Mouse (Mus musculus): Measurements from ENCODE around the gene Adar. TPM values are rescaled to one million over a fixed set of nuclear protein-coding genes. Genes with fewer than 3 reads are reported as not detected.

Gene Adar
- 23.4 and 31.2 TPM in 2 replicates for polyA plus RNA-seq (2012; rRNA removed)

DNA sequence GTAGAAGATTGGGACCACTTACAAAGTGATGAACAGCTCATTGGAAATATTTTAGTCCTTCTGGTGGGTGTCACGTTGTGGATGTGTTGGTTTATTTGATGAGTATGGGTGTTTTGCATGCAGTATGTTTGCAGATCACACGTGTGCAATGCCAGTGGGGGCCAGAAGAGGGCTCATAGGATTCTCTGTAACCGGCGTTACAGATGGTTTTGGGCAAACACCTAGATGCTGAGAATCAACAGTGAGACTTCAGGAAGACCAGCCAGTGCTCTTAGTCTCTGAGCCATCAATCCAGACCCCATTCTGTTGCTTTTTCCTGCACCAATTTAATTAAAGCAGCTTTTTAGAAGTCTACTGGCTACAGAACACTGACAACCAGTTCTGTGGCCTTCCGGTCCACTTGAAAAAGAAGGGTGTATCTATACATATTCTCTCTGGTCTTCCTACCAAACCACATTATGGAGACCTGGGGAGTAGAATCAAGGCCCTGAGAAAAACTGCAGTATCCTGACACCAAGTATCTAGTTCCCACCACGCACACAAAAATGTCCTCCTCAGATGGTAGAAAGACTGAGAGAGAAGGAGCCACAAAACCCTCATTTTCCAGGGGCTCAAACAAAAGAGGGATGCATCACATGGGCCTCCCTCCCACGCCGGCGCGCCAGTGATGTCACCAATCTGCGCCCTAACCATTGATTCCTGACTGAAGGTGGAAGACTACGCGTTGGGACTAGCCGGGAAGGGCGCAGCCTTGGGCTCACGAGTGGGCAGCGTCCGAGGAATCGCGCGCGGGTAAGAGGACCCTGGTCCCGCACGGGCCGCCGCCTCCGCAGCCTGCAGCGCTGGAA, at the start of gene Adar:
Gene Adar, plus strand, starts transcription at position 664 of the 848 bp plus-strand sequence.
- TF ChIP-seq CTCF (IDR thresholded peaks at IDR 0.05; ENCODE audit: insufficient read depth, low read length) (peak; percentile 48; the same call in 1 of the 2 replicates), POLR2A (IDR thresholded peaks at IDR 0.05; ENCODE audit: borderline replicate concordance, extremely low read depth, low read depth, low read length) (peak; percentile 30; the same call in 1 of the 2 replicates)
- peak within 1 kb of the TSS; percentile 71 for H3K4me3 ChIP-seq (replicated peaks; ENCODE audit: extremely low read depth, low read depth, low read length)
- peak; percentile 56 for DNase-seq
- WGBS = 4% methylated on average over 28 of the region's 28 CpGs
- H3K4me1 ChIP-seq (ENCODE audit: control insufficient read depth, insufficient read depth, low read length) = peaks cover 4% of the 10 kb centered on the region

DNA sequence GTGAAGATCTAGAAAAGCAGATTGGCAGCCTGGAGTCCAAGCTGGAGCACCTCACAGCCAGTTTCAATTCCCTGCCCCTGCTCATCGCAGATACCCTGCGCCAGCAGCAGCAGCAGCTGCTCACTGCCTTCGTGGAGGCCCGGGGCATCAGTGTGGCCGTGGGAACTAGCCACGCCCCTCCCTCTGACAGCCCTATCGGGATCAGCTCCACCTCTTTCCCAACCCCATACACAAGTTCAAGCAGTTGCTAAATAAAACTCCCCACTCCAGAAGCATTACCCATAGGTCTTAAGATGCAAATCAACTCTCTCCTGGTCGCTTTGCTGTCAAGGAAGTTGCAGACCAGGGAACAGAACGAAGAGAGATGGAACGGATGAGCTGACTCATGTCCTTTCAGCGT, 47.7 kb upstream of the Adar start:
- no peak for DNase-seq
- TF ChIP-seq CTCF (IDR thresholded peaks at IDR 0.05; ENCODE audit: insufficient read depth, low read length) (no peak), POLR2A (IDR thresholded peaks at IDR 0.05; ENCODE audit: borderline replicate concordance, extremely low read depth, low read depth, low read length) (no peak)
- no peaks in the 10 kb centered on the region for H3K4me1 ChIP-seq (ENCODE audit: control insufficient read depth, insufficient read depth, low read length)
- 30% methylated on average over 11 of the region's 11 CpGs for WGBS
- H3K4me3 ChIP-seq (replicated peaks; ENCODE audit: extremely low read depth, low read depth, low read length) = no peak overlapping the region

DNA sequence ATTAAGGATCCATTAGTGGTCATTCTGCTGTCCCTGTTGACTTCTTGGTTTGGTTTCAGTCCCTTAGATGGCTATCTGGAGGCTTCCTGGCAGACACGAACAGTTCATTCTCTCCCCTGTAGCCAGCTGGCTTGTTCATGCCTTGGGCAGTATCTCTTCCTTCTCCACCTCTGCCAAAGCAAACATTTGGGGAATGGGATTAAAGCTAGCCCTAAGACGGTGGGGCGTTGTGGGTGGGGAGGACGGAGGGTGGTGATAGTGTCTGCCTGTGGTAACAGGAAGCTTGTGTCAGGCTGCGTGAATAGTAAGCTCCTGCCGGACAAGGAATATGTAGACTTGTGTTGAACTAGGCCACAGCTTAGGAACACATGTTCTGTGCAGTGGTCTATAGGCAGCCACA, 43.5 kb upstream of the Adar start:
- 33% methylated on average over 6 of the region's 6 CpGs for WGBS
- no peak overlapping the region for H3K4me3 ChIP-seq (replicated peaks; ENCODE audit: extremely low read depth, low read depth, low read length)
- no peaks in the 10 kb centered on the region for H3K4me1 ChIP-seq (ENCODE audit: control insufficient read depth, insufficient read depth, low read length)
- no peak for TF ChIP-seq CTCF (IDR thresholded peaks at IDR 0.05; ENCODE audit: insufficient read depth, low read length)
- DNase-seq = no peak

DNA sequence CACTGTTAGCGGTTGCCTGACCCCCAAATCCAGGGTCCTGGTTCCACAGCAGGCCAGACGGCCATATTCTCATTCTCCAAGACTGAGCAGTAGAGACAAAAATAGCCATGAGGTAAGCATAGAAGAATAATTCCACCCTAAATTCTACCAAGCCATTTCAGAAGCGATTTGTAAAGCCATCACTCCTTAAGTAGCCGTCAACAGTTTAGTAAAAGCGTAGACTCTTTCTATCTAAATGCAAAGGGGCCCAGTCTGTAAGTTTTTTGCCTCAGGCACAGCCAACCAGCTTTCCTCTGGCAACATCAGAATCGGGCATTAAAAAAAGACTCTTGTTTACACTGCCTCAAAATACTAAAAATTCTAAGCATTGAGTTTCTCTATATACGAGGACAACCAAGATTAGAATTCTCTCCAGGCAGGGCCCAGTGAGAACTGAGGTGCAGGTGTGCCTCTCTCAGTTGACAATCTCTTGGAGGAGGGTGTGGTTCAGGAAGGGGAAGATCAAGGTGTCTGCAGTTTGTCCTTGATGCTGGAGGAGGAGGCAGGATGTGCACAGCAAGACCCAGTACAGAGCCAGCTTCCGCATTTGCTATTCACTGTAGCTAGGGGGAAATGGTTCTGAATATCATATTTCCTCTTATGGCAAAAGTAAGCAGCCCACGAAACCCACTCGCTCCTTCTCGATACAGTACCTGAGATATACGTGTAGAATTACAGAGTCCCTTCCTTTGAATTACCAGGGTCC, 42.1 kb upstream of the Adar start:
- TF ChIP-seq POLR2A (IDR thresholded peaks at IDR 0.05; ENCODE audit: borderline replicate concordance, extremely low read depth, low read depth, low read length) (no peak), CTCF (IDR thresholded peaks at IDR 0.05; ENCODE audit: insufficient read depth, low read length) (no peak)
- 57% methylated on average over 12 of the region's 12 CpGs for WGBS
- DNase-seq = no peak

DNA sequence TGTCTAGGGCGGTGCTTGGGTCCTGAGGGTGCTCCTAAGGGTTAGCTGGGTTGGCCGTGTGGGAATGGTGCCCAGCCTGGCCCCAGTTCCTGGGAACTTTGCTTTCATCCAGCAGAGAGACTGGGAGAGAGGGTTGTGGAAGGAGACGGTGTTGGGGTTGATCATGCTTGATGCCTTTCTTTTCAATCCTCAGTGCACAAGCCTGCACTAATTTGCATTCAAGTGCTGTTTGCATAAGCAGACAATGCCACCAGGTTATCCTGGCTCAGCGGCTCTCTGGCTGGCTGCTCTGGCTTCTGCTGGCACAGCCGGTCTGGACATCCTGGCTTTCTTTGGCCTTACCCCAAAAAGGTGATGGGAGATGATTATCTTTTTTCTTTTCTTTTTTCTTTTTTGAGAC, 37.2 kb upstream of the Adar start:
- Histone ChIP-seq H3K4me3 (replicated peaks; ENCODE audit: extremely low read depth, low read depth, low read length) (no peak overlapping the region), H3K4me1 (ENCODE audit: control insufficient read depth, insufficient read depth, low read length) (no peaks in the 10 kb centered on the region)
- WGBS = 69% methylated on average over 5 of the region's 5 CpGs
- DNase-seq = no peak
- TF ChIP-seq POLR2A (IDR thresholded peaks at IDR 0.05; ENCODE audit: borderline replicate concordance, extremely low read depth, low read depth, low read length) (no peak), CTCF (IDR thresholded peaks at IDR 0.05; ENCODE audit: insufficient read depth, low read length) (no peak)

More for the DNA sequence above, 42.1 kb upstream of the Adar start:
- no peak overlapping the region for H3K4me3 ChIP-seq (replicated peaks; ENCODE audit: extremely low read depth, low read depth, low read length)
- H3K4me1 ChIP-seq (ENCODE audit: control insufficient read depth, insufficient read depth, low read length) = no peaks in the 10 kb centered on the region

DNA sequence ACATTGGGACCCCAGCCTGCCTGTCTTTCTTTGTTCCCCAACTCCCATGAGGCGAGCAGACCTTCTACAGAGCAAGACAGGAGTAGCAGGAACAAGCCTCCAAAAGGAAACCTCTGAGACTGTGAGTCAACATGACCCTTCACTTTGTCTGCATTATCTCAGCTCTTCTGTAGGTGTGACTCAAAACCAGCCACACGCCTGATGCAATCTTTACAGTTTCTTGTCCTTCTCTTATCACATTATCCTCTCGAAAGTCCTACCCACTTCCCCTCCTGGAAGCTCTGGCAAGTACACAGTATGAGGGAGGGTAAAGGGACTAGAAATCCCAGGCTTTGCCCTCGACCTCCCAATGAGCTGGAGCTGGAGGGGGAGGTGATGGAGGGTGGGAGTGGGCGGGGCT, 28.8 kb upstream of the Adar start:
- no peaks in the 10 kb centered on the region for H3K4me1 ChIP-seq (ENCODE audit: control insufficient read depth, insufficient read depth, low read length)
- no peak for DNase-seq
- 33% methylated on average over 5 of the region's 5 CpGs for WGBS
- H3K4me3 ChIP-seq (replicated peaks; ENCODE audit: extremely low read depth, low read depth, low read length) = no peak overlapping the region
- TF ChIP-seq POLR2A (IDR thresholded peaks at IDR 0.05; ENCODE audit: borderline replicate concordance, extremely low read depth, low read depth, low read length) = no peak
- no peak for TF ChIP-seq CTCF (IDR thresholded peaks at IDR 0.05; ENCODE audit: insufficient read depth, low read length)

DNA sequence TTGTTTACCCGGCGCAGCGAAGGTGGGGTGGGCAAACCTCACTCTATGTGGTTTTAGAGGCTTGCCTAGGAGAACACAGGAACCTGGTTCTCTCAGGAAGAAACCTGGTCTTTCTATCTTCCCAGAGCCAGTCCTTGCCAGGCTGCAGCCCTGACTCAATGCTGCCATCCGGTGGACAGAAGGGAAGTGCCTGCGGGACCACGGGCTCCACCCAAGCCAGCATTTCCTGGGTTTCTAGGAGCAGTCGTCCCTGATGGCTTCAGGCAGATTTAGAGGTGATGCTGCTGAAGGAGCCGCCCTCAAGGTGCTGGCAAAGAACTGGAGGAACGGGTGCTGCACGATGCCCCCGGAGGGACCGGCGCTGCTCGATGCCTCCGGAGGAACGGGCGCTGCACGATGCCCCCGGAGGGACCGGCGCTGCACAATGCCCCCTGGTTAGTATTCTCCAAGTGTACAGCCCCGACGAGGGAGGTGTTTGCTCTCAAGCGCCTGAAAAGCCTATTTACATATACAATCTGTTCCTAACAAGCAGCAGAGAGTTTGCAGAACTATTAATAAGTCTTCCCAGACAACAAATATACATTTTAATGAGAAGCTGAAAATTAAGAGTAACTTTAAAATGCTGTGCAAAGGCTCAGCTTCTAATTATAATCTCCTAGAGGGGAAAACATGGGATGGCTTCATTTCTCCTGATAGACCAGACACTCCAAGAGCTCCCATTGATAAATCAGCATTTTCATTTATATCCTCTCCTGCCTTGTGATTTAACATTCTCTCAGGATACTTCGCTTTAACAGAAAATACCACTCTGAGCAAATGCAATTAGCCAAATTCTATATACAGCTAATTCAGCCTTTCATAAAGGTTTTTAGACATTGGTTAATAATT, 25.9 kb upstream of the Adar start:
- Histone ChIP-seq H3K4me1 (ENCODE audit: control insufficient read depth, insufficient read depth, low read length) (no peaks in the 10 kb centered on the region), H3K4me3 (replicated peaks; ENCODE audit: extremely low read depth, low read depth, low read length) (no peak overlapping the region)
- TF ChIP-seq POLR2A (IDR thresholded peaks at IDR 0.05; ENCODE audit: borderline replicate concordance, extremely low read depth, low read depth, low read length) = no peak
- TF ChIP-seq CTCF (IDR thresholded peaks at IDR 0.05; ENCODE audit: insufficient read depth, low read length) = peak; percentile 89
- DNase-seq = peak; percentile 81
- 8% methylated on average over 25 of the region's 25 CpGs for WGBS

DNA sequence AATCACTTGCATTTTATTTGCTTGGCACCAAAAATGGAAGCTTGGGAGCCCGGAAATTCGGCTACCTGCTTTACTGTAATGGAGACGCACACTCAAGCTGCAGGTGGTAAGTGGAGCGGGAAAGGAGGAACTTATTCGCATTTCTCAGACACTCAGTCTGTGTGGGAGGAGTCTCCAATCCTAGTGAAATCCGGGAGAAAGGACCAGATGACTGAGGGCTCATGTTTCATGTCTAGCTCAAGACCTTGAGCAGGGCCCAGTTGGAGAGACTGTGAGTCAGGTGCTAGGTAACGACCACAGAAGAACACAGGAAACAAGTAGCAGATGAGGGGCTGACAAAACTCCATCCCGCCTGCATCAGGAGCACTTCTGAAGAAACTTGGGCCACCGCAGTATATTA, 23.0 kb upstream of the Adar start:
- DNase-seq = no peak
- no peak overlapping the region for H3K4me3 ChIP-seq (replicated peaks; ENCODE audit: extremely low read depth, low read depth, low read length)
- whole genome bisulfite sequencing = 59% methylated on average over 9 of the region's 9 CpGs
- no peaks in the 10 kb centered on the region for H3K4me1 ChIP-seq (ENCODE audit: control insufficient read depth, insufficient read depth, low read length)
- TF ChIP-seq POLR2A (IDR thresholded peaks at IDR 0.05; ENCODE audit: borderline replicate concordance, extremely low read depth, low read depth, low read length) = no peak
- no peak for TF ChIP-seq CTCF (IDR thresholded peaks at IDR 0.05; ENCODE audit: insufficient read depth, low read length)
